Mouse (Mus musculus) heart, embryonic 10.5 days (tissue): ENCODE data around the gene Epha3. TPM values are rescaled to one million over a fixed set of nuclear protein-coding genes. Genes with fewer than 3 reads are reported as not detected.

Source experiments
- DNase-seq: peaks from one replicate; pipeline ENCODE4 v3.0.0-alpha.2; 2017; ENCODE audit warnings: low spot score
- H3K27ac ChIP-seq: fragments of 300-500 bp; sonication (generic); 2 replicates; pipeline ENCODE4 v1.5.1; 2016; ENCODE audit warnings: mild to moderate bottlenecking
- H3K27me3 ChIP-seq: fragments of 300-500 bp; sonication (generic); 2 replicates; pipeline ENCODE4 v1.6.1; 2016; ENCODE audit warnings: mild to moderate bottlenecking; ENCODE audit not compliant: poor library complexity, insufficient read depth, severe bottlenecking
- H3K36me3 ChIP-seq: fragments of 300-500 bp; sonication (generic); 2 replicates; pipeline ENCODE4 v1.6.1; 2016; ENCODE audit warnings: mild to moderate bottlenecking, moderate library complexity
- H3K4me1 ChIP-seq: fragments of 300-500 bp; sonication (generic); 2 replicates; pipeline ENCODE4 v1.6.1; 2016; ENCODE audit warnings: mild to moderate bottlenecking
- H3K4me3 ChIP-seq: fragments of 300-500 bp; sonication (generic); 2 replicates; pipeline ENCODE4 v1.5.1; 2016; ENCODE audit warnings: mild to moderate bottlenecking, moderate library complexity
- H3K9me3 ChIP-seq: fragments of 300-500 bp; sonication (generic); 2 replicates; pipeline ENCODE4 v1.6.1; 2016; ENCODE audit warnings: mild to moderate bottlenecking, moderate library complexity
- WGBS: fragments of 180-500 bp; shearing (Covaris S2); methylation state at CpG from one replicate; pipeline ENCODE4 v1.1.7; 2016; 5-methylcytosine and 5-hydroxymethylcytosine counted together
- polyA plus RNA-seq: library from polyadenylated mRNA; unstranded; fragments of >200 nt; fragmentation: Nextera tagmentation; extraction: Ambion mirVana; gene quantifications from 2 replicates; pipeline ENCODE4 v1.2.1, GENCODE M21; 2016

Epha3 gene
- polyA plus RNA-seq, 1 experiment from 2014 or later: 20.4 TPM

GRCm38 (mm10) chr16:63816672-63817071 lies 47.3 kb downstream of the Epha3 start:
- Histone ChIP-seq H3K4me1 (no peaks in the 10 kb centered on the region), H3K27ac (no peak overlapping the region), H3K4me3 (no peak overlapping the region), H3K27me3 (no peaks in the 10 kb centered on the region), H3K9me3 (no peaks in the 10 kb centered on the region), H3K36me3 (no peaks in the 10 kb centered on the region)
- DNase-seq: no peak
- 32% methylated on average over 1 of the region's 1 CpGs for WGBS

GRCm38 (mm10) chr16:63809871-63810270 lies 54.1 kb downstream of the Epha3 start:
- DNase-seq: no peak
- Histone ChIP-seq H3K4me3 (no peak overlapping the region), H3K4me1 (no peaks in the 10 kb centered on the region), H3K27me3 (no peaks in the 10 kb centered on the region), H3K27ac (no peak overlapping the region), H3K36me3 (no peaks in the 10 kb centered on the region), H3K9me3 (no peaks in the 10 kb centered on the region)
- WGBS: 68% methylated on average over 5 of the region's 5 CpGs

GRCm38 (mm10) chr16:63808991-63809390 lies 55.0 kb downstream of the Epha3 start:
- Histone ChIP-seq H3K4me3 (no peak overlapping the region), H3K27me3 (no peaks in the 10 kb centered on the region), H3K4me1 (no peaks in the 10 kb centered on the region), H3K27ac (no peak overlapping the region), H3K9me3 (no peaks in the 10 kb centered on the region), H3K36me3 (no peaks in the 10 kb centered on the region)
- DNase-seq: no peak

GRCm38 (mm10) chr16:63806437-63807129 lies 57.4 kb downstream of the Epha3 start:
- H3K4me3 ChIP-seq: no peak overlapping the region
- H3K27ac ChIP-seq: no peak overlapping the region
- H3K27me3 ChIP-seq: no peaks in the 10 kb centered on the region
- H3K9me3 ChIP-seq: no peaks in the 10 kb centered on the region
- no peaks in the 10 kb centered on the region for H3K36me3 ChIP-seq
- DNase-seq: no peak
- WGBS: 70% methylated on average over 5 of the region's 5 CpGs
- H3K4me1 ChIP-seq: no peaks in the 10 kb centered on the region

- Histone ChIP-seq H3K4me3 (no peak overlapping the region), H3K4me1 (no peaks in the 10 kb centered on the region), H3K27ac (no peak overlapping the region), H3K9me3 (no peaks in the 10 kb centered on the region), H3K36me3 (no peaks in the 10 kb centered on the region), H3K27me3 (no peaks in the 10 kb centered on the region)
- 84% methylated on average over 3 of the region's 3 CpGs for WGBS
- DNase-seq: no peak
Observed at GRCm38 (mm10) chr16:63806025-63806424, 58.0 kb downstream of the Epha3 start.

- 70% methylated on average over 3 of the region's 3 CpGs for WGBS
- H3K27me3 ChIP-seq: no peaks in the 10 kb centered on the region
- DNase-seq: no peak
- H3K4me3 ChIP-seq: no peak overlapping the region
- no peaks in the 10 kb centered on the region for H3K9me3 ChIP-seq
- H3K4me1 ChIP-seq: no peaks in the 10 kb centered on the region
- no peak overlapping the region for H3K27ac ChIP-seq
- no peaks in the 10 kb centered on the region for H3K36me3 ChIP-seq
Observed at GRCm38 (mm10) chr16:63801436-63801835, 62.5 kb downstream of the Epha3 start.

- Histone ChIP-seq H3K4me3 (no peak overlapping the region), H3K4me1 (no peaks in the 10 kb centered on the region), H3K36me3 (no peaks in the 10 kb centered on the region), H3K27me3 (no peaks in the 10 kb centered on the region), H3K27ac (no peak overlapping the region), H3K9me3 (no peaks in the 10 kb centered on the region)
- 79% methylated on average over 2 of the region's 2 CpGs for WGBS
- no peak for DNase-seq
Observed at GRCm38 (mm10) chr16:63798341-63798740, 65.6 kb downstream of the Epha3 start.

GRCm38 (mm10) chr16:63794292-63794691 lies 69.7 kb downstream of the Epha3 start:
- H3K27ac ChIP-seq: no peak overlapping the region
- no peaks in the 10 kb centered on the region for H3K27me3 ChIP-seq
- DNase-seq: no peak
- 86% methylated on average over 5 of the region's 5 CpGs for WGBS
- H3K4me1 ChIP-seq: no peaks in the 10 kb centered on the region
- no peak overlapping the region for H3K4me3 ChIP-seq
- no peaks in the 10 kb centered on the region for H3K36me3 ChIP-seq
- no peaks in the 10 kb centered on the region for H3K9me3 ChIP-seq

GRCm38 (mm10) chr16:63793805-63794204 lies 70.2 kb downstream of the Epha3 start:
- Histone ChIP-seq H3K4me1 (no peaks in the 10 kb centered on the region), H3K27me3 (no peaks in the 10 kb centered on the region), H3K27ac (no peak overlapping the region), H3K36me3 (no peaks in the 10 kb centered on the region), H3K9me3 (no peaks in the 10 kb centered on the region), H3K4me3 (no peak overlapping the region)
- DNase-seq: no peak
- WGBS: 86% methylated on average over 1 of the region's 1 CpGs

- 76% methylated on average over 2 of the region's 2 CpGs for WGBS
- Histone ChIP-seq H3K4me3 (no peak overlapping the region), H3K27me3 (no peaks in the 10 kb centered on the region), H3K36me3 (no peaks in the 10 kb centered on the region), H3K27ac (no peak overlapping the region), H3K4me1 (no peaks in the 10 kb centered on the region), H3K9me3 (no peaks in the 10 kb centered on the region)
- no peak for DNase-seq
Observed at GRCm38 (mm10) chr16:63792084-63792483, 71.9 kb downstream of the Epha3 start.

- Histone ChIP-seq H3K36me3 (no peaks in the 10 kb centered on the region), H3K4me1 (no peaks in the 10 kb centered on the region), H3K27ac (no peak overlapping the region), H3K27me3 (no peaks in the 10 kb centered on the region), H3K9me3 (no peaks in the 10 kb centered on the region), H3K4me3 (no peak overlapping the region)
- no peak for DNase-seq
- WGBS: 82% methylated on average over 7 of the region's 7 CpGs
Observed at GRCm38 (mm10) chr16:63783544-63783943, 80.4 kb downstream of the Epha3 start.

GRCm38 (mm10) chr16:63782101-63782500 lies 81.9 kb downstream of the Epha3 start:
- WGBS: 68% methylated on average over 1 of the region's 1 CpGs
- no peak for DNase-seq
- H3K4me3 ChIP-seq: no peak overlapping the region
- no peaks in the 10 kb centered on the region for H3K36me3 ChIP-seq
- H3K9me3 ChIP-seq: no peaks in the 10 kb centered on the region
- no peaks in the 10 kb centered on the region for H3K4me1 ChIP-seq
- no peaks in the 10 kb centered on the region for H3K27me3 ChIP-seq
- no peak overlapping the region for H3K27ac ChIP-seq

- Histone ChIP-seq H3K4me1 (no peaks in the 10 kb centered on the region), H3K36me3 (no peaks in the 10 kb centered on the region), H3K27me3 (no peaks in the 10 kb centered on the region), H3K9me3 (no peaks in the 10 kb centered on the region), H3K27ac (no peak overlapping the region), H3K4me3 (no peak overlapping the region)
- WGBS: 70% methylated on average over 5 of the region's 5 CpGs
- no peak for DNase-seq
Observed at GRCm38 (mm10) chr16:63780151-63780550, 83.8 kb downstream of the Epha3 start.

- DNase-seq: no peak
- WGBS: 64% methylated on average over 1 of the region's 1 CpGs
- H3K36me3 ChIP-seq: no peaks in the 10 kb centered on the region
Observed at GRCm38 (mm10) chr16:63777811-63778210, 86.2 kb downstream of the Epha3 start.

More at GRCm38 (mm10) chr16:63777811-63778210, 86.2 kb downstream of the Epha3 start:
- no peak overlapping the region for H3K4me3 ChIP-seq
- no peaks in the 10 kb centered on the region for H3K9me3 ChIP-seq
- no peaks in the 10 kb centered on the region for H3K27me3 ChIP-seq
- H3K27ac ChIP-seq: no peak overlapping the region
- no peaks in the 10 kb centered on the region for H3K4me1 ChIP-seq
